Mouse (Mus musculus) left cerebral cortex, adult 18-20 months (tissue): ENCODE measurements around the gene Tmem204. TPM values are rescaled to one million over a fixed set of nuclear protein-coding genes. Genes with fewer than 3 reads are reported as not detected.
A peak's percentile ranks its signal among the peaks of the same experiment; 100 is the strongest.

Source experiments
- DNase-seq, 2 experiments: peaks; one replicate each; pipeline ENCODE4 v3.0.0; 2021 to 2022; ENCODE audit warnings: low spot score in 2 of 2, mixed read lengths in 1 of 2
- total RNA-seq, 2 experiments: library from RNA; stranded (reverse); gene quantifications; 2 replicates each; pipeline ENCODE4 v1.2.3; 2021

Tmem204 gene
- total RNA-seq, 2 experiments from 2014 or later: 8.9 to 9.4 TPM

- DNase-seq: peak; percentile 98 to 99
Measured at GRCm38 (mm10) chr17:25015655-25016291, 67.6 kb downstream of the Tmem204 start, which contains the start of the genes Cramp1l and Ift140. Gene Cramp1l, minus strand, starts transcription at chr17:25015788. Gene Ift140, plus strand, starts transcription at chr17:25016085.

- peak; percentile 49 to 61 for DNase-seq
Measured at GRCm38 (mm10) chr17:25014841-25015570, 68.4 kb downstream of the Tmem204 start.

- DNase-seq: peak in 1 of 2 experiments; percentile 4
Measured at GRCm38 (mm10) chr17:25013606-25014501, 69.5 kb downstream of the Tmem204 start.

Other genes starting within 250 kb of the Tmem204 start
- gene Hagh, start 243.4 kb downstream of the Tmem204 start, total RNA-seq: 100 to 1,000 TPM; 136 to 146 TPM
- gene Fahd1, start 233.2 kb downstream of the Tmem204 start, total RNA-seq: 10 to 100 TPM; 17.6 to 21.5 TPM
- gene Igfals, start 217.6 kb downstream of the Tmem204 start, total RNA-seq: not detected
- gene Nubp2, start 197.2 kb downstream of the Tmem204 start, total RNA-seq: 10 to 100 TPM; 30.4 to 31.0 TPM
- 10 to 100 TPM; 60.3 to 60.7 TPM for gene Spsb3, start 196.9 kb downstream of the Tmem204 start, total RNA-seq
- 10 to 100 TPM; 47.5 to 51.1 TPM for gene Eme2, start 188.5 kb downstream of the Tmem204 start, total RNA-seq
- gene Mrps34, start 188.5 kb downstream of the Tmem204 start, total RNA-seq: 10 to 100 TPM; 69.0 to 72.9 TPM
- 10 to 100 TPM; 51.8 to 54.1 TPM for gene Nme3, start 187.1 kb downstream of the Tmem204 start, total RNA-seq
- 100 to 1,000 TPM; 383 to 387 TPM for gene Mapk8ip3, start 146.6 kb downstream of the Tmem204 start, total RNA-seq
- 1 to 10 TPM; 4.9 to 5.2 TPM for gene Jpt2, start 122.9 kb downstream of the Tmem204 start, total RNA-seq
- 10 to 100 TPM; 29.7 to 30.3 TPM for gene Cramp1l, start 67.8 kb downstream of the Tmem204 start, total RNA-seq
- gene Ift140, start 67.5 kb downstream of the Tmem204 start, total RNA-seq: 10 to 100 TPM; 20.1 to 20.9 TPM
- 10 to 100 TPM; 28.4 to 34.4 TPM for gene Telo2, start 32.4 kb upstream of the Tmem204 start, total RNA-seq
- gene Ptx4, start 37.2 kb upstream of the Tmem204 start, total RNA-seq: under 1 TPM; 0.54 to 0.67 TPM
- gene Clcn7, start 49.8 kb upstream of the Tmem204 start, total RNA-seq: 10 to 100 TPM; 46.9 to 47.0 TPM
- gene Ccdc154, start 78.9 kb upstream of the Tmem204 start, total RNA-seq: not detected
- not detected for gene Gm38655, start 91.9 kb upstream of the Tmem204 start, total RNA-seq
- 10 to 100 TPM; 17.8 to 20.5 TPM for gene BC003965, start 101.0 kb upstream of the Tmem204 start, total RNA-seq
- gene Unkl, start 104.8 kb upstream of the Tmem204 start, total RNA-seq: 10 to 100 TPM; 34.2 to 41.3 TPM
- 10 to 100 TPM; 74.7 to 77.3 TPM for gene Gnptg, start 156.5 kb upstream of the Tmem204 start, total RNA-seq
- gene Tsr3, start 156.6 kb upstream of the Tmem204 start, total RNA-seq: 10 to 100 TPM; 21.0 to 24.3 TPM
- gene Baiap3, start 172.8 kb upstream of the Tmem204 start, total RNA-seq: 10 to 100 TPM; 17.5 to 18.7 TPM
- 100 to 1,000 TPM; 218 to 227 TPM for gene Ube2i, start 191.0 kb upstream of the Tmem204 start, total RNA-seq
- gene Prss34, start 214.8 kb upstream of the Tmem204 start, total RNA-seq: not detected
- gene Prss28, start 225.1 kb upstream of the Tmem204 start, total RNA-seq: not detected
- not detected for gene Prss29, start 235.1 kb upstream of the Tmem204 start, total RNA-seq